Mouse (Mus musculus): ENCODE data around the gene Wdr95. TPM values are rescaled to one million over a fixed set of nuclear protein-coding genes. Genes with fewer than 3 reads are reported as not detected.

The Wdr95 gene
- total RNA-seq, 2 experiments from 2014 or later: not detected

- no peak for DNase-seq (ENCODE audit: low spot score in 2 of 2)
Observed at GRCm38 (mm10) chr5:149622644-149623043, 94.2 kb downstream of the Wdr95 start.

- no peak for DNase-seq (ENCODE audit: low spot score in 2 of 2)
Observed at GRCm38 (mm10) chr5:149623815-149624675, 95.6 kb downstream of the Wdr95 start.

- DNase-seq (ENCODE audit: low spot score in 2 of 2): no peak
Observed at GRCm38 (mm10) chr5:149625547-149625946, 97.1 kb downstream of the Wdr95 start.

GRCm38 (mm10) chr5:149634409-149635035 is 106.0 kb downstream of the Wdr95 start:
- DNase-seq (ENCODE audit: low spot score in 2 of 2): no peak

GRCm38 (mm10) chr5:149635556-149635955 is 107.1 kb downstream of the Wdr95 start:
- DNase-seq (ENCODE audit: low spot score in 2 of 2): peak in 1 of 2 experiments; percentile 16

GRCm38 (mm10) chr5:149636075-149636920 is 107.8 kb downstream of the Wdr95 start, which contains the start of gene Hsph1:
Gene Hsph1, minus strand, starts transcription at chr5:149636376.
- peak; percentile 84 to 98 for DNase-seq (ENCODE audit: low spot score in 2 of 2)

- no peak for DNase-seq (ENCODE audit: low spot score in 2 of 2)
Observed at GRCm38 (mm10) chr5:149637306-149637705, 108.8 kb downstream of the Wdr95 start.

- no peak for DNase-seq (ENCODE audit: low spot score in 2 of 2)
Observed at GRCm38 (mm10) chr5:149641277-149641892, 112.9 kb downstream of the Wdr95 start.

GRCm38 (mm10) chr5:149642366-149642765 is 113.9 kb downstream of the Wdr95 start:
- DNase-seq (ENCODE audit: low spot score in 2 of 2): no peak

GRCm38 (mm10) chr5:149642783-149643509 is 114.5 kb downstream of the Wdr95 start:
- DNase-seq (ENCODE audit: low spot score in 2 of 2): no peak

GRCm38 (mm10) chr5:149647367-149648115 is 119.1 kb downstream of the Wdr95 start:
- no peak for DNase-seq (ENCODE audit: low spot score in 2 of 2)

GRCm38 (mm10) chr5:149648196-149648595 is 119.7 kb downstream of the Wdr95 start:
- no peak for DNase-seq (ENCODE audit: low spot score in 2 of 2)

- no peak for DNase-seq (ENCODE audit: low spot score in 2 of 2)
Observed at GRCm38 (mm10) chr5:149648895-149649406, 120.5 kb downstream of the Wdr95 start.

GRCm38 (mm10) chr5:149649499-149650178 is 121.2 kb downstream of the Wdr95 start:
- no peak for DNase-seq (ENCODE audit: low spot score in 2 of 2)

GRCm38 (mm10) chr5:149650179-149650553 is 121.7 kb downstream of the Wdr95 start:
- no peak for DNase-seq (ENCODE audit: low spot score in 2 of 2)

GRCm38 (mm10) chr5:149655636-149656035 is 127.2 kb downstream of the Wdr95 start:
- no peak for DNase-seq (ENCODE audit: low spot score in 2 of 2)

- no peak for DNase-seq (ENCODE audit: low spot score in 2 of 2)
Observed at GRCm38 (mm10) chr5:149658022-149658421, 129.5 kb downstream of the Wdr95 start.

- no peak for DNase-seq (ENCODE audit: low spot score in 2 of 2)
Observed at GRCm38 (mm10) chr5:149658741-149659413, 130.4 kb downstream of the Wdr95 start.
